Mouse (Mus musculus) kidney, adult 18-20 months (tissue): ENCODE data around the gene Fam161a.
A peak's percentile ranks its signal among the peaks of the same experiment; 100 is the strongest.
"Not testable (repeated sequence)": the region's sequence is repeated elsewhere in the genome, so short reads cannot be mapped to it uniquely, and the experiment has no call there.

Experiments used
- DNase-seq: peaks from one replicate; pipeline ENCODE4 v3.0.0; 2021

The Fam161a gene

GRCm38 (mm10) chr11:23063857-23064256 is 56.5 kb downstream of the Fam161a start:
- no peak for DNase-seq

GRCm38 (mm10) chr11:23064276-23064675 is 56.9 kb downstream of the Fam161a start:
- not testable (repeated sequence) for DNase-seq

- no peak for DNase-seq
Measured at GRCm38 (mm10) chr11:23065167-23065668, 57.9 kb downstream of the Fam161a start.

GRCm38 (mm10) chr11:23067395-23068136 is 60.2 kb downstream of the Fam161a start:
- DNase-seq: peak; percentile 87

- no peak for DNase-seq
Measured at GRCm38 (mm10) chr11:23068201-23068600, 60.9 kb downstream of the Fam161a start.

- not testable (repeated sequence) for DNase-seq
Measured at GRCm38 (mm10) chr11:23068986-23069385, 61.7 kb downstream of the Fam161a start.

GRCm38 (mm10) chr11:23074841-23075240 is 67.5 kb downstream of the Fam161a start:
- no peak for DNase-seq

GRCm38 (mm10) chr11:23078541-23078940 is 71.2 kb downstream of the Fam161a start:
- no peak for DNase-seq
